In the genomic region with DNA sequence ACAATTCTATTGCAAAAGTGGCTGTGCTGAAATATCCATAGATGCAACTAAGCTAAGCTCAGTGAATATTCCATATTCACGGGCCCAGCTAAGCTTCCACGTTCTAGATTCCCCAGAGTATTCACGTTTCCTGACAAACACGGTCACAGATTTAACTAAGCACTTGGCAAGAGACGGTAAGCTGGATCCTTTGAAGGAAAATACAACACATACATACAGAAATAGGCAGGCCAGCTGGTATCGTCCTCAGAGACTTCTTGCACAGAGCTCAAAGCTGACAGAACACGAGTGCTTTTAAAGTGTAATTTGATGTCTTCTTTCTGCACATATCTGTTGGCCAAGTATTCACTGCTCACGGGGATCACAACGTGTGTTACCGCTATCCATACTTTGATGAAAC, we compare ENCODE assay signal across 22 mouse cellular contexts.
DNase-seq lines count a peak whose midpoint lies in the region; ATAC-seq and TF ChIP-seq lines count a peak whose summit lies in the region.
"Had no signal": no experiment of that assay in that cellular context is flagged by ENCODE, and none has a peak within 500 bp of the region (broad histone marks: within the 10 kb centered on the region; RNA-seq: fewer than 3 reads in every experiment).

No protein-coding gene starts in this region.

- no peaks in the 10 kb centered on the region for H3K4me1 ChIP-seq in forebrain, embryonic 14.5 days (ENCODE audit: control insufficient read depth, insufficient read depth, low read length)
- H3K4me1 ChIP-seq in forebrain, embryonic 10.5 days, result no peaks in the 10 kb centered on the region
- H3K4me1 ChIP-seq: heart, embryonic 15.5 days; hindbrain, embryonic 10.5 days; neural tube, embryonic 12.5 days; stomach, embryonic 15.5 days had no signal

- H3K36me3 ChIP-seq in forebrain, embryonic 14.5 days (ENCODE audit: control insufficient read depth, insufficient read depth, low read length), result no peaks in the 10 kb centered on the region
- no peaks in the 10 kb centered on the region for H3K36me3 ChIP-seq in forebrain, embryonic 10.5 days (replicated peaks)
- H3K36me3 ChIP-seq: heart, embryonic 15.5 days; hindbrain, embryonic 10.5 days; neural tube, embryonic 12.5 days; stomach, embryonic 15.5 days had no signal

- H3K4me2 ChIP-seq in forebrain, embryonic 14.5 days (ENCODE audit: low read length), result no peak overlapping the region
- H3K4me2 ChIP-seq: heart, embryonic 15.5 days; neural tube, embryonic 12.5 days; stomach, embryonic 15.5 days had no signal

- H3K27ac ChIP-seq in forebrain, embryonic 14.5 days (ENCODE audit: low read depth, low read length), result no peak overlapping the region
- no peak overlapping the region for H3K27ac ChIP-seq in forebrain, embryonic 10.5 days
- no peak overlapping the region for H3K27ac ChIP-seq in left cerebral cortex, adult 2 months
- H3K27ac ChIP-seq: gastrocnemius, adult 2 months; heart, embryonic 15.5 days; hindbrain, embryonic 10.5 days; neural tube, embryonic 12.5 days; stomach, embryonic 15.5 days had no signal

- 85% methylated on average over 10 of the region's 10 CpGs for WGBS in forebrain, embryonic 14.5 days
- 90% methylated on average over 10 of the region's 10 CpGs for WGBS in forebrain, embryonic 10.5 days

- peak; percentile 8 for DNase-seq in forebrain, embryonic 14.5 days (ENCODE audit: low spot score)
- DNase-seq in forebrain, embryonic 10.5 days (ENCODE audit: extremely low spot score, low spot score), result no peak
- peak; percentile 12 to 36 for DNase-seq in left cerebral cortex, adult 18-20 months (ENCODE audit: low spot score in 2 of 2)
- no peak for DNase-seq in left cerebral cortex, adult 2 months (ENCODE audit: extremely low spot score in 1 of 2, low spot score in 2 of 2)
- DNase-seq in left cerebral cortex, adult 9 months (ENCODE audit: low spot score in 2 of 2), result peak; percentile 58 to 59
- DNase-seq in telencephalon, adult 2 months (ENCODE audit: low read depth, low spot score), result peak; percentile 82
- DNase-seq in kidney, postnatal 25 days, result no peak
- DNase-seq in gastrocnemius, postnatal 14 days, result no peak
- DNase-seq: cerebellum, adult 11 months; cerebellum, postnatal 25 days; gastrocnemius, adult 2 months; heart, adult 11 months; kidney, adult 18-20 months; kidney, postnatal 10 days; liver; liver, postnatal 0 days; thymus, postnatal 14 days had no signal

- no peak for TF ChIP-seq CTCF in left cerebral cortex, adult 2 months (IDR thresholded peaks at IDR 0.05)

- intact Hi-C loops in left cerebral cortex, adult 2 months (cut with DNase I), result no loop called here
- intact Hi-C loops in gastrocnemius, postnatal 14 days (cut with DNase I; ENCODE audit: low total_unique reads), result no loop called here

- no peak for ATAC-seq in forebrain, embryonic 14.5 days
- ATAC-seq: liver, postnatal 0 days had no signal

- no peaks in the 10 kb centered on the region for H3K9me3 ChIP-seq in forebrain, embryonic 14.5 days (replicated peaks; ENCODE audit: control insufficient read depth, low read length)
- H3K9me3 ChIP-seq in forebrain, embryonic 10.5 days, result no peaks in the 10 kb centered on the region
- H3K9me3 ChIP-seq: heart, embryonic 15.5 days; hindbrain, embryonic 10.5 days; neural tube, embryonic 12.5 days; stomach, embryonic 15.5 days had no signal

- no peak overlapping the region for H3K4me3 ChIP-seq in forebrain, embryonic 14.5 days (ENCODE audit: low read depth, low read length)
- H3K4me3 ChIP-seq in forebrain, embryonic 10.5 days, result no peak overlapping the region
- no peak overlapping the region for H3K4me3 ChIP-seq in left cerebral cortex, adult 2 months
- H3K4me3 ChIP-seq: gastrocnemius, adult 2 months; heart, embryonic 15.5 days; hindbrain, embryonic 10.5 days; neural tube, embryonic 12.5 days; stomach, embryonic 15.5 days had no signal

- no peaks in the 10 kb centered on the region for H3K27me3 ChIP-seq in forebrain, embryonic 14.5 days (replicated peaks; ENCODE audit: control insufficient read depth, insufficient read depth, low read length)
- no peaks in the 10 kb centered on the region for H3K27me3 ChIP-seq in forebrain, embryonic 10.5 days (ENCODE audit: poor library complexity, severe bottlenecking)
- H3K27me3 ChIP-seq: CH12.LX; heart, embryonic 15.5 days; neural tube, embryonic 12.5 days; stomach, embryonic 15.5 days had no signal

- H3K9ac ChIP-seq in forebrain, embryonic 14.5 days (ENCODE audit: low read length), result no peak overlapping the region
- H3K9ac ChIP-seq: heart, embryonic 15.5 days; liver, postnatal 0 days; neural tube, embryonic 12.5 days; stomach, embryonic 15.5 days had no signal

Comparison
In these comparisons a context has a peak if more than half of its experiments do, and no peak if none do; other contexts are left out.
1. DNase-seq: peak in forebrain, embryonic 14.5 days (single experiment), left cerebral cortex, adult 18-20 months (2 of 2), left cerebral cortex, adult 9 months (2 of 2) and telencephalon, adult 2 months (single experiment); none in forebrain, embryonic 10.5 days (single experiment), left cerebral cortex, adult 2 months (0 of 2), kidney, postnatal 25 days (0 of 2) and gastrocnemius, postnatal 14 days (single experiment).